Mouse (Mus musculus): ENCODE data around the gene Arx. TPM values are rescaled to one million over a fixed set of nuclear protein-coding genes. Genes with fewer than 3 reads are reported as not detected.

Gene Arx
- 0.08 and 0.13 TPM in 2 replicates for polyA plus RNA-seq (2014; fragmentation: Nextera tagmentation; extraction: Ambion mirVana)

DNA sequence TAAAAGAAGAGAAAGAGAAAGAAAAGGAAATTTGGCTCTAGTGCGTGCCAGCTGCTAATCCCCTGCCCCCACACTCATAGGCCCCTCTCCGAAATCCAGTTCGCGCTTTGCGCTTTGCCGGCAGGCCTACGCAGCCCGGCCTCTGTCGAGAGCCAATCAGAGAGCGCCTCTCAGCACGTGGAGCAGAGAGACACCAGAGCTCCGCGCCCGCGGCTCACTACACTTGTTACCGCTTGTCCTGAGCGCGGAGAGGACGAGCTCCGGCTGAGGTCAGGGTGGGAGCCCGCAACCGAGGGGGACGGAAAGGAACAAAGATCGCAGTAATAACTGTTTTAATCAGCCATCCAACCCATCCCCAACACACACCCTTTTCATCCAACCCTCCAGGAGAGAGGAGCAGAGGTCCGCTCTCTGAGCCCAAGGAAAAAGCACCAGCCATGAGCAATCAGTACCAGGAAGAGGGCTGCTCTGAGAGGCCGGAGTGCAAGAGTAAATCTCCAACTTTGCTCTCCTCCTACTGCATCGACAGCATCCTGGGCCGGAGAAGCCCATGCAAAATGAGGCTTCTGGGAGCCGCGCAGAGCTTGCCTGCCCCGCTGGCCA, at the start of gene Arx:
Arx (plus strand) TSS at position 155 of the 603 bp plus-strand sequence.
- Histone ChIP-seq H3K4me2 (replicated peaks; ENCODE audit: low read depth, low read length) (no peak within 1 kb of the TSS), H3K4me1 (ENCODE audit: control insufficient read depth, insufficient read depth, low read length) (no peaks in the 10 kb centered on the region), H3K9me3 (ENCODE audit: control insufficient read depth, low read depth, low read length) (no peaks in the 10 kb centered on the region; the same call in 1 of the 2 replicates), H3K27ac (ENCODE audit: low read length) (no peak within 1 kb of the TSS), H3K9ac (replicated peaks; ENCODE audit: low read depth, low read length) (no peak within 1 kb of the TSS), H3K36me3 (ENCODE audit: control insufficient read depth, insufficient read depth, low read length) (no peaks in the 10 kb centered on the region), H3K4me3 (ENCODE audit: low read depth, low read length) (no peak within 1 kb of the TSS), H3K27me3 (ENCODE audit: control insufficient read depth, insufficient read depth, low read length) (peaks cover 28% of the 10 kb centered on the region)
- 20% methylated on average over 31 of the region's 31 CpGs for WGBS
- peak; percentile 95 for ATAC-seq (ENCODE audit: insufficient number of reproducible peaks, insufficient read depth, low FRiP score, low read depth)

GRCm38 (mm10) chrX:93251329-93251728, 34.9 kb upstream of the Arx start:
- H3K27me3 ChIP-seq (ENCODE audit: control insufficient read depth, insufficient read depth, low read length): no peaks in the 10 kb centered on the region

DNA sequence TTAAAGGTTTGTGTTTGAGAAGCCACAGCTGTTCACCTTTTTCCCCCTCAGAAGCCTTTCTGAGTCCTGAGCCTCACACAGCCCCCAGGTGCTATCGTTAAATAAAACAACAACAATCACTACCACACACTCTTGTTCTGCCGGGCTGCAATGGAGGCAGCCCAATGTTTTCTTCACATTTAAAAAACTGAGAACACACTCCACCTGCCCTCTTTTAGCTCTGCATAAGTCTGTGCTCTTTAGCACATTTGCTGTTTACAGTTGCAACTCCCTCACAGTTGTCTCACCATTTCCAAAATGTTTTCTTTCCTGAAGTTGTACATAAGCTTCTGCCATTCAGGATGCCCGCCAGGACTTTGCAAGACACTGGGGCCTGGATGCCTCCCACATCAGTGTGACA, 10.6 kb upstream of the Arx start:
- no peaks in the 10 kb centered on the region for H3K4me1 ChIP-seq (ENCODE audit: control insufficient read depth, insufficient read depth, low read length)
- no peak overlapping the region for H3K9ac ChIP-seq (replicated peaks; ENCODE audit: low read depth, low read length)
- WGBS: 44% methylated on average over 3 of the region's 3 CpGs
- ATAC-seq (ENCODE audit: insufficient number of reproducible peaks, insufficient read depth, low FRiP score, low read depth): no peak
- H3K27me3 ChIP-seq (ENCODE audit: control insufficient read depth, insufficient read depth, low read length): no peaks in the 10 kb centered on the region
- H3K36me3 ChIP-seq (ENCODE audit: control insufficient read depth, insufficient read depth, low read length): no peaks in the 10 kb centered on the region
- no peak overlapping the region for H3K27ac ChIP-seq (ENCODE audit: low read length)
- no peak overlapping the region for H3K4me3 ChIP-seq (ENCODE audit: low read depth, low read length)
- H3K9me3 ChIP-seq (ENCODE audit: control insufficient read depth, low read depth, low read length): no peaks in the 10 kb centered on the region
- H3K4me2 ChIP-seq (replicated peaks; ENCODE audit: low read depth, low read length): no peak overlapping the region

More at GRCm38 (mm10) chrX:93251329-93251728, 34.9 kb upstream of the Arx start:
- Histone ChIP-seq H3K4me3 (ENCODE audit: low read depth, low read length) (no peak overlapping the region), H3K9me3 (ENCODE audit: control insufficient read depth, low read depth, low read length) (no peaks in the 10 kb centered on the region), H3K27ac (ENCODE audit: low read length) (no peak overlapping the region), H3K4me2 (replicated peaks; ENCODE audit: low read depth, low read length) (no peak overlapping the region), H3K9ac (replicated peaks; ENCODE audit: low read depth, low read length) (no peak overlapping the region), H3K36me3 (ENCODE audit: control insufficient read depth, insufficient read depth, low read length) (no peaks in the 10 kb centered on the region), H3K4me1 (ENCODE audit: control insufficient read depth, insufficient read depth, low read length) (no peaks in the 10 kb centered on the region)
- 89% methylated on average over 1 of the region's 1 CpGs for WGBS
- no peak for ATAC-seq (ENCODE audit: insufficient number of reproducible peaks, insufficient read depth, low FRiP score, low read depth)

DNA sequence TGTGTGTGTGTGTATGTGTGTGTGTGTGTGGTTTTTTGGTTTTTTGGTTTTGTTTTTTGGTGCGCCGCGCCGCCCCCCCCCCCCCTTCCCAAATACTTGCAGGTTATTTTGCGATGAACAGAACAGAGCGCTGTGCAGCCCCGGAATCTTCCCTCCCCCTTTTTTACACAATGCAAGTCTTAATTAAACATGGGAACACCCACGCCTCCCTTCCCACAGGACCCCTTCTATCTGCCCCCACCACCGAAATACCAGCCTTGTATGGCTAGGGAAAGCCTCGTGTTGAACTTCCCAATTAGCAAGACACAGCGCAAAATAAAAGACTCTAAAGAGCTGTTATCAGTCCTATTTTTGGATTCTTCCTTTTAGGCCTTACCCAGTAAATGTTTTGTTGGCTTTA, 6.3 kb upstream of the Arx start:
- Histone ChIP-seq H3K9ac (replicated peaks; ENCODE audit: low read depth, low read length) (no peak overlapping the region), H3K4me2 (replicated peaks; ENCODE audit: low read depth, low read length) (no peak overlapping the region), H3K4me1 (ENCODE audit: control insufficient read depth, insufficient read depth, low read length) (no peaks in the 10 kb centered on the region), H3K27me3 (ENCODE audit: control insufficient read depth, insufficient read depth, low read length) (peaks cover 7% of the 10 kb centered on the region; the same call in 1 of the 2 replicates), H3K9me3 (ENCODE audit: control insufficient read depth, low read depth, low read length) (no peaks in the 10 kb centered on the region), H3K4me3 (ENCODE audit: low read depth, low read length) (no peak overlapping the region), H3K36me3 (ENCODE audit: control insufficient read depth, insufficient read depth, low read length) (no peaks in the 10 kb centered on the region), H3K27ac (ENCODE audit: low read length) (no peak overlapping the region)
- ATAC-seq (ENCODE audit: insufficient number of reproducible peaks, insufficient read depth, low FRiP score, low read depth): no peak
- 38% methylated on average over 10 of the region's 11 CpGs for WGBS

- no peak overlapping the region for H3K27ac ChIP-seq (ENCODE audit: low read length)
- ATAC-seq (ENCODE audit: insufficient number of reproducible peaks, insufficient read depth, low FRiP score, low read depth): no peak
- H3K9ac ChIP-seq (replicated peaks; ENCODE audit: low read depth, low read length): no peak overlapping the region
- no peak overlapping the region for H3K4me3 ChIP-seq (ENCODE audit: low read depth, low read length)
- no peaks in the 10 kb centered on the region for H3K9me3 ChIP-seq (ENCODE audit: control insufficient read depth, low read depth, low read length)
- 0 out of 2 replicates have a peak overlapping the region, but pooled peaks have one; percentile 3 for H3K4me2 ChIP-seq (replicated peaks; ENCODE audit: low read depth, low read length)
- no peaks in the 10 kb centered on the region for H3K4me1 ChIP-seq (ENCODE audit: control insufficient read depth, insufficient read depth, low read length)
- peaks cover 12% of the 10 kb centered on the region; the same call in 1 of the 2 replicates for H3K27me3 ChIP-seq (ENCODE audit: control insufficient read depth, insufficient read depth, low read length)
- WGBS: 16% methylated on average over 23 of the region's 23 CpGs
- no peaks in the 10 kb centered on the region for H3K36me3 ChIP-seq (ENCODE audit: control insufficient read depth, insufficient read depth, low read length)
These were observed 5.1 kb upstream of the Arx start for GRCm38 (mm10) chrX:93281028-93281723.

DNA sequence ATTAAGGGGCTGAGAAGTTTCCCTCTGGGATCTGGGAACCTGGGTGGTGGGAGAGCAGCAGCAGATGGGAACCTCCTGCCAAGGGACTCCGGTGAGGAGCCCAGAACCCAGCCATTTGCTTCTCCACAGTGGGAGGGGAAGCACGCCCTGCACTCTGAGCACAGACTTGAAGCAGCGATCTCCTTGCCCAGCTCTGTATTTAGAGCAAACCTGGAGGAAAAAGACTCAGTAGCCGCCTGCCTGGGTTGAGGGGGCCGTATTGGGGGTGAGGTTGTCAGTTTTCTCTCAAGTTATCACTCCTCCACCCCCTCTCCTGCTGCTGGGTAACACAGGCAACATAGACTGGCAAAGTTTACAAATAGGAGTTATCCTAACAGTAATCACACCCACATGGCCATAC, 4.5 kb upstream of the Arx start:
- no peak for ATAC-seq (ENCODE audit: insufficient number of reproducible peaks, insufficient read depth, low FRiP score, low read depth)
- Histone ChIP-seq H3K4me2 (replicated peaks; ENCODE audit: low read depth, low read length) (0 out of 2 replicates have a peak overlapping the region, but pooled peaks have one; percentile 3), H3K4me3 (ENCODE audit: low read depth, low read length) (no peak overlapping the region), H3K27me3 (ENCODE audit: control insufficient read depth, insufficient read depth, low read length) (peaks cover 15% of the 10 kb centered on the region), H3K27ac (ENCODE audit: low read length) (no peak overlapping the region), H3K36me3 (ENCODE audit: control insufficient read depth, insufficient read depth, low read length) (no peaks in the 10 kb centered on the region), H3K4me1 (ENCODE audit: control insufficient read depth, insufficient read depth, low read length) (no peaks in the 10 kb centered on the region), H3K9me3 (ENCODE audit: control insufficient read depth, low read depth, low read length) (no peaks in the 10 kb centered on the region), H3K9ac (replicated peaks; ENCODE audit: low read depth, low read length) (no peak overlapping the region)
- 32% methylated on average over 5 of the region's 5 CpGs for WGBS

- no peaks in the 10 kb centered on the region; the same call in 1 of the 2 replicates for H3K9me3 ChIP-seq (ENCODE audit: control insufficient read depth, low read depth, low read length)
- WGBS: 20% methylated on average over 10 of the region's 10 CpGs
- no peaks in the 10 kb centered on the region for H3K4me1 ChIP-seq (ENCODE audit: control insufficient read depth, insufficient read depth, low read length)
- H3K27me3 ChIP-seq (ENCODE audit: control insufficient read depth, insufficient read depth, low read length): peaks cover 30% of the 10 kb centered on the region
- no peak overlapping the region for H3K4me3 ChIP-seq (ENCODE audit: low read depth, low read length)
- no peak overlapping the region for H3K9ac ChIP-seq (replicated peaks; ENCODE audit: low read depth, low read length)
- H3K27ac ChIP-seq (ENCODE audit: low read length): no peak overlapping the region
- no peaks in the 10 kb centered on the region for H3K36me3 ChIP-seq (ENCODE audit: control insufficient read depth, insufficient read depth, low read length)
- H3K4me2 ChIP-seq (replicated peaks; ENCODE audit: low read depth, low read length): no peak overlapping the region
- ATAC-seq (ENCODE audit: insufficient number of reproducible peaks, insufficient read depth, low FRiP score, low read depth): no peak
These were observed 1.2 kb upstream of the Arx start for GRCm38 (mm10) chrX:93285091-93285490.

GRCm38 (mm10) chrX:93288339-93288738, 2.1 kb downstream of the Arx start:
- H3K36me3 ChIP-seq (ENCODE audit: control insufficient read depth, insufficient read depth, low read length): no peaks in the 10 kb centered on the region
- H3K4me1 ChIP-seq (ENCODE audit: control insufficient read depth, insufficient read depth, low read length): no peaks in the 10 kb centered on the region
- peaks cover 26% of the 10 kb centered on the region for H3K27me3 ChIP-seq (ENCODE audit: control insufficient read depth, insufficient read depth, low read length)
- no peak overlapping the region for H3K9ac ChIP-seq (replicated peaks; ENCODE audit: low read depth, low read length)
- peak overlapping the region; percentile 39 for H3K4me2 ChIP-seq (replicated peaks; ENCODE audit: low read depth, low read length)
- ATAC-seq (ENCODE audit: insufficient number of reproducible peaks, insufficient read depth, low FRiP score, low read depth): no peak
- 16% methylated on average over 33 of the region's 37 CpGs for WGBS
- peak overlapping the region; percentile 22 for H3K4me3 ChIP-seq (ENCODE audit: low read depth, low read length)
- H3K27ac ChIP-seq (ENCODE audit: low read length): no peak overlapping the region
- no peaks in the 10 kb centered on the region; the same call in 1 of the 2 replicates for H3K9me3 ChIP-seq (ENCODE audit: control insufficient read depth, low read depth, low read length)

Data from stomach, embryonic 14.5 days (tissue).